Mouse (Mus musculus): ENCODE measurements around the gene Eml5.

Gene Eml5

GRCm38 (mm10) chr12:98833901-98834300 lies 67.4 kb downstream of the Eml5 start:
- no peak for DNase-seq (ENCODE audit: low read depth)

- no peak for DNase-seq (ENCODE audit: low read depth)
Observed at GRCm38 (mm10) chr12:98832929-98833598, 68.2 kb downstream of the Eml5 start.

- DNase-seq (ENCODE audit: low read depth), result no peak
Observed at GRCm38 (mm10) chr12:98831122-98831521, 70.2 kb downstream of the Eml5 start.

GRCm38 (mm10) chr12:98820781-98821180 lies 80.5 kb downstream of the Eml5 start:
- no peak for DNase-seq (ENCODE audit: low read depth)

- DNase-seq (ENCODE audit: low read depth), result no peak
Observed at GRCm38 (mm10) chr12:98804078-98804748, 97.1 kb downstream of the Eml5 start.

- no peak for DNase-seq (ENCODE audit: low read depth)
Observed at GRCm38 (mm10) chr12:98802245-98802644, 99.0 kb downstream of the Eml5 start.

- no peak for DNase-seq (ENCODE audit: low read depth)
Observed at GRCm38 (mm10) chr12:98800334-98800733, 101.0 kb downstream of the Eml5 start.

- DNase-seq (ENCODE audit: low read depth), result no peak
Observed at GRCm38 (mm10) chr12:98795731-98796318, 105.5 kb downstream of the Eml5 start.

- no peak for DNase-seq (ENCODE audit: low read depth)
Observed at GRCm38 (mm10) chr12:98784251-98784650, 117.0 kb downstream of the Eml5 start.

- no peak for DNase-seq (ENCODE audit: low read depth)
Observed at GRCm38 (mm10) chr12:98779148-98779547, 122.1 kb downstream of the Eml5 start.

- DNase-seq (ENCODE audit: low read depth), result no peak
Observed at GRCm38 (mm10) chr12:98777509-98777908, 123.8 kb downstream of the Eml5 start.

- DNase-seq (ENCODE audit: low read depth), result no peak
Observed at GRCm38 (mm10) chr12:98766241-98766640, 135.0 kb downstream of the Eml5 start.

- no peak for DNase-seq (ENCODE audit: low read depth)
Observed at GRCm38 (mm10) chr12:98759700-98760099, 141.6 kb downstream of the Eml5 start.

- DNase-seq (ENCODE audit: low read depth), result no peak
Observed at GRCm38 (mm10) chr12:98757636-98758035, 143.6 kb downstream of the Eml5 start.

GRCm38 (mm10) chr12:98747380-98747753 lies 153.9 kb downstream of the Eml5 start:
- no peak for DNase-seq (ENCODE audit: low read depth)

GRCm38 (mm10) chr12:98746746-98747379 lies 154.4 kb downstream of the Eml5 start, which contains the start of gene Zc3h14:
Zc3h14 (plus strand) TSS chr12:98746964.
- peak; percentile 84 for DNase-seq (ENCODE audit: low read depth)

- peak; percentile 61 for DNase-seq (ENCODE audit: low read depth)
Observed at GRCm38 (mm10) chr12:98746131-98746530, 155.2 kb downstream of the Eml5 start.

- DNase-seq (ENCODE audit: low read depth), result no peak
Observed at GRCm38 (mm10) chr12:98745626-98746025, 155.7 kb downstream of the Eml5 start.

GRCm38 (mm10) chr12:98741011-98741501 lies 160.2 kb downstream of the Eml5 start:
- no peak for DNase-seq (ENCODE audit: low read depth)

GRCm38 (mm10) chr12:98737801-98738350 lies 163.4 kb downstream of the Eml5 start:
- DNase-seq (ENCODE audit: low read depth), result no peak

GRCm38 (mm10) chr12:98736951-98737800 lies 164.1 kb downstream of the Eml5 start, which contains the start of gene Ptpn21:
Ptpn21 (minus strand) TSS chr12:98737405.
- DNase-seq (ENCODE audit: low read depth), result no peak
